Mouse (Mus musculus) lung, adult 18-20 months (tissue): ENCODE results near the gene Rps6ka5.
A peak's percentile ranks its signal among the peaks of the same experiment; 100 is the strongest.

Source experiments
- DNase-seq, 2 experiments: peaks; one replicate each; pipeline ENCODE4 v3.0.0; 2022; ENCODE audit warnings: mixed read lengths in 2 of 2

Rps6ka5 gene

DNA sequence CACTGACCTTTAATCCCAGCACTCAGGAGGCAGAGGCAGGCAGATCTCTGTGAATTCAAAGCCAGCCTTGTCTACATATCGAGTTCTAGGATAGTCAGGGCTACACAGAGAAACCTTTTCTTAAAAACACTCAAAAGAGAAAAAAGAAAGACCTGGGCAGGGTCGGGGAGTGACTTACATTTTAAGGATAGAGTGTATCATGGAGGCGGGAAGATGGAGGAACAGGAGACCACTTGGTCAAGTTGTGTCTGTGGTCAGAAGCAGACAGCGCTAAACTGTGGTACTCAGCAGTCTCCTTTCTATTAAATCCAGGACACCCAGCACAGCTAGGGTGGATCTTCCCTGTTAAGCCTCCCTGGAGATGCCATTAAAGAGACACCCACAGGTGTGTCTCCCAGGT, at the start of gene Rps6ka5:
Gene Rps6ka5 (minus strand): TSS at position 333 of the 400 bp plus-strand sequence.
- no peak for DNase-seq

DNA sequence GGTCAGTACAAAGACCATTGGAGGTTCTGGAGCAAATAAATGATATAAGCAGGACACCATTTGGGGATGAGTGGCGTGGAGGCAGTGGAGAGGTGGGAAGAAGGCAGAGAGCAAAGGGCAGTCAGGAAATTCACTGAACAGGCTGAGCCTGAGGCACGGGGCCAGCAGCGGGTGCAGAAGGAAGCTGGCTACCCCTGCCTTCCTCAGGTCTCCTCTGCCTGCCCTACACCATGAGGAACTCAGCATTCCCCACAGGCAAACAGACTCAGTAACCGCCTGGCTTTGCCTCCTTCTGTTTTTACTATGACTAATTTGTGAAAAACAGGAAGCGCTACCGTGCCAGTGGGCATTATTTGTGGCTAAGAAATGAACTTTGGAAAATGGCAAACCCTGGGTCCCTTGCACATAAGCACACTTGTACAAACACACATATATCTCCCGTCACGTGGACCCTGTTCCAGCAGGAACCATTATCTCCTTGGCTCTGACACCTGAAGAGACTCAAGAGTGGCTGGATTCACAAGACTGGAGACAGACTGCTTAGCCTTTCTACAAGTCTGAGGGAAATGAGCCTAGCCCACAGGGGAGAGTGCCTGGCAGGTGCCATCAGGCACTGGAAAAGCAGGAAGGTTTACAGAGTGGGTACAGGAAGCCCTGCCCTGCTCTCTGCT, 49.3 kb upstream of the Rps6ka5 start:
- DNase-seq, result peak; percentile 26 to 34

DNA sequence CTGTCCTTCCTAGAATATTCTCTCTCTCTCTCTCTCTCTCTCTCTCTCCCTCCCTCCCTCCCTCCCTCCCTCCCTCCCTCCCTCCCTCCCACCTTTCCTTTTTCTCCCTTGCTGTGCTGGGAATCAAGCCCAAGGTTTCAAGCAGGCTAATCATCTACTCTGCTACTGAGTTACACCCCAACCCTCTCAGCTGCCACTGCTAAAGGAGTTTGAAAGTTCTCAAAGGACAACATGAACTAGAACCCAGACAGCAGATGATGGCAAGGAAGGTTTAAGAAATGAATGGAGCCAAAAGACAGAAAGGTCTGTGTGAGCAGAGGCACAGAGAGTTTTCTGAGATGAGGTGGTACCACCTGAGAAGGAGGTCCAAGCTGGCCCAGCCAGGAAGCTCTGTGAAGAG, 48.5 kb upstream of the Rps6ka5 start:
- no peak for DNase-seq

DNA sequence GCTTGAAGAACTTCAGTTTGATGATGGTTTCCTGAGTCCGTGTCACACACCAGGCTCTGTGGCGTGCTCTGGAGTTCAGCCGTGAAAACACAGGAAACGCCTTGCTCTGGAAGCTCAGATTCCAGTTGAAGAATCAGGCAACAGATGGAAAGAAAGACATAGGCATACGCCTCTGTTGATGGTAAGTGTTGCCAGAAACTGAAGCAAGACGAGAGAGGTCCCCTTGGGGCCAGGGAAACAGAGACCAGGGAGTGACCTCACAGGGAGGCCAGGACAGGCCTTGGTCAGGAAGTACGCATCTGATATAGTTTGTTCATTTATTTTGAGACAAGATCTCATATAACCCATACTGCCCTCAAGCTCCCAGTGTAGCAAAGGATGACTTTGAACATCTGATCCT, 48.0 kb upstream of the Rps6ka5 start:
- DNase-seq, result no peak

DNA sequence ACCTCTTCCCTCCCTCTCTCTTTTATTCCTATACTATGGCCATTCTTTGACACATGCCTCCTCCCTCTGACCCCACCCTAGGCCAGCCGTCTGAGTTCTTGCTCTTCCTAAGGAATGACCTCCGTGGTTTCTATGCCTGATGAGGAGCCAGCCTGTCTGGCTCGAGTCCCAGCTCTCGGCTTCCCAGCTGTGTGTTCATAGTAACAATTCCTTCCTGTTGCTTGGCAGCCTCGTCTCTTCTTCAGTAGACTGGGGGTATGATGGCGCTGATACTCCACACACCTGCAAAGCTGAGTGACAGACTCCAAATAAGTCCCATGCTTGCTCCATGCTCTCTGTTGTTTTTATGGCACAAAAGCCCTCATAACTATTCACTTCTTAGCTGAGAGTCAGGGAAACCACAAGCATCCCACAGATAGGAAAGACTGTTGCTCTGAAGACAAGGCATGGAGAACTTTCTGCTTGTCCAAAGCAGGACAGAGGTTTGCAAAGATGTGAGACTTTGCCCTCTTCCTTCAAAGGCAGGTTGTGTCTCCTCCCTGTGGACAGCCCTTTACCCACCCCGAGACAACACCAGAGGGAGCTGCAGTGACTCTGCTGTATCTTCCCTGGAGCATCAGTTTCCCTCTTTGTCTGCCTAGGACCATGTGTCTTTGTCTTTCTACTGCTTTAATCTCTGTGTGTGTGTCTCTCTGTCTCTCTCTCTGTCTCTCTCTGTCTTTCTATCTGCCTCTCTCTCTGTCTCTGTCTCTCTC, 45.6 kb upstream of the Rps6ka5 start:
- peak; percentile 32 to 41 for DNase-seq

DNA sequence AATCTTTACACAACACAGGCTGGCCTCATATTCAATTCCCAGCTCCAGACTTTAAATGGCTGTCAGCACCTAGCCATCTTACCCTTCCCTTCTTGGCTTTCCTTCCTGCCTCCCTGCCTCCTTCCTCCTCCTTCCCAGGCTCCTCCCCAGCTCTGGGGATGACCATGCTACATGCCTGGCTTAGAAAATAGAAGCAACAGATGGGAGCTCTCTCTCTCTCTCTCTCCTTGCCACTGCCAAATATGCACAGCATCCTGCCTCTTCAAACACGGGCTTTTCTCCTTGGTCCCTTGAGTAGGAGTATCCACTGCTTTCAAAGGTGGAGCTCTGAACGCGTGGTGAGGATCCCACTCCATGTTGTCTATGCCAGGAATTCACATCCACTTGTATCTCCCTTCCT, 44.0 kb upstream of the Rps6ka5 start:
- no peak for DNase-seq

DNA sequence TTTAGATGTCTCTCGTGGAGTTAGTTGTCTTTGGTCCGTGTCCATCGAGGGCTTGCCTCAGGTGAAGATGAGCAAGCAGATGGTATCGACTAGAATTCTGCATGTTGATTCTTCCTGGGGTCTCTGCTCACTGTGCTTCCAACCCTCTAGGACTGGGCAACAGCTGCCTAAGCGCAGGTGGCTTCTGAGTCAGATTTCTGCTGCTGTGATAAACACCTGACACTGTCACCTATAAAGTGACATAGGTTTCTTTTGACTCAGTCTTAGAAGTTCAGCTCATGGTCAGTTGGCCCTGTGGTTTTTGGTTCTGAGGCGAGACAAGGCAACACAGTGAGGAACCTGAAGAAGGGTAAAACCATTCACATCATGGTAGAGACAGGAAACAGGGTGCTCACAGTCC, 43.1 kb upstream of the Rps6ka5 start:
- DNase-seq, result no peak

DNA sequence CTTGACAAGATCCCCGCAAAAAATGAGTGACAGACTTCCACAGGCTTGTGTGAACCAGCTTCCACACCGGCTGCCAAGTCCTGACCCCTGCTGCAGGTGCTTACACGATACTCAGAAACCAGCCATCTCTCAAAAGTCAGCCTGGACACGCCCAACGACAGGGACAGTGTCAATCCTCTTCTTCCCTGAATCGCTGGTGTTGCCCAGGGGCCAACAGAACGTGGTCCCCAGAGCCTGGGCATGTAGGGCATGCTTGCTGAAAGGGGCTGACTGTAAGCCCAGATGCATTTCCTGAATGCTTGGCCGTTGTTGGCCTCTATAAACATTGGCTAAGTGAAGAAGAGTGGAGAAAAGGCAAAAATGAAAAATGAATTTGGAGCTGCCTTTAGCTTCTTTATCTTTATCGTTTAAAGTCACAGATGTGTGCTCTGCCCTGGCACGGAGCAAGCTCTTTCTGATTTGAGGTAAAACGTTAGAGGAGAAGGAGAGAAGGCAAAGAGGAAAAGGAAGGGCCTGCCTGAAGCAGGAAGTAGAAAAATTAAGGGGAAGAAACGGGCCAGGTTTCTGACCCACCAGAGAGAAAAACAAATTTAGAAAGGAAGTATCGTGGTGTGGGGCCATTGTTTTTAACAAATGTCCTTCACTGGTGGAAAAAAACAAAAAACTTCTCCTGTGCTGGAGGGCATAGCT, 37.7 kb upstream of the Rps6ka5 start:
- DNase-seq, result no peak

DNA sequence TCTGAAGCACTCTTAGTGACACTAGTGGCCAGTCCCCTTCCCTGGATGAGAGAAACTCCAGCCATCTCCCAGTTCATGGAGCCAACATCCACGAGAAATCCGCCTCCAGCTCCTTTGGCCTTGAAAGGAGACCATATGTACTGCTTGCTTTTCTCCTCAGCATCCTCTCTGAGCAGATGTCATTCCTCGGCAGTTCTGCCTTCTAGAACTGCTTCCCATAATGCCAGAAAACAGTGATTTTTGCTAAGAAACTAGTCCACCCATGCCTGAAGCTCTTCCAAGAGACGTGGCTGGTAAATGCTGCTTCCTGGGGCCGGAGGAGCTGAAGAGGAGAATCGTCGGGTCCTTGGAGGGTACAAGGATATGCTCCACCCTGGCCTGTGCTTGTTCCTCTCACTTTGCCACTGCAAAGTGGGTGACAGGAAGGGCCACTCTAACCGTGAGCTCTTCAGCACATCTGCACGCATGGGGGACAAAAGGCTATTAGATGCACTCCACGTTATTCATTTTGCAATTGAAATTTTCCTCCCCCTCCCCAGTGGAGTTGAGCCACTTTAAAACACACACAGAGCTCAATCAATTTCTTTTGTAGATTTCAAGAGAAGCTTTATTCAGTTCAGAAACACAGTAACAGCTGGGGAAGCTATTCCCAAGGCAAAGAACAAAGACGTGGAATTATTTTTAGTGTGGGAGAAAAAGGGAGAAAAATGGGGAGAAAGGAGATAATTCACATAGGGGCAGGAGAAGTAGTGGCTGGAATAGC, 36.1 kb upstream of the Rps6ka5 start:
- DNase-seq, result no peak

DNA sequence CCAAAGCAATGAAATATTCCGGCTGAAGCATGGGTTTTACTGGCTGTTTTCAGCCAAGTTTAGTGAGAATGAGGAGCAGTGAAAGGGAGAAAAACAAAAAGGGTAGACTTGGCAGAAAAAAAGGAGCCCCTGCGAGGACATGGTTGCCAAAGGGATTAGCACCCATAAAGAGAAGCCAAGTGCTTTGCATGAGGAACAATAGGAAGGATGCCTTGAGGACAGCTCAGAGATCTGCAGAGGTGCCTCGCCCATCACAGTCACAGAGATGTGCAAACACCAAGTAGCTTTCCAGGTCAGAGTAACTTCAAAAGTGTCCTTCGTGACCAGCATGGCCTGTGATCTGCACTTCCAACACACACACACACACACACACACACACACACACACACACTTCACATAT, 30.6 kb upstream of the Rps6ka5 start:
- DNase-seq, result no peak

DNA sequence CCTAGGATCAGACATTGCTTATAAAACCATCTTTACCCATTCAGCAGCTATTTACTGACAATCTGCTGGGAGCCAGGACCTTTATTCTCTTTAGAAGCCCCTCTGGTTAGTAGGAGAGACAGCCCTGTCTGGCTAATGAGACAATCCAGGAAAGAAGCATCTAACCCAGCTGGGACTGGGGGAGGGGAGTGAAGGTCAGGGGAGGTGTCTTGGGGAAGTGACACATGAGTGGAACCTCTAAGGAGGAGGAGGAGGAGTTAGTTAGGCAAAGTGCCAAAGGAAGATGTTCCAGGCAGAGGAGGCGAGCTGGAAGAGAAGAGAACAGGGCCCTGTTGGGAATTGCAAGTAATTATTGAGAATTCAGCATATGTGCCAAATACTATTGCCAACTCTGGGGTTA, 26.9 kb upstream of the Rps6ka5 start:
- no peak for DNase-seq

DNA sequence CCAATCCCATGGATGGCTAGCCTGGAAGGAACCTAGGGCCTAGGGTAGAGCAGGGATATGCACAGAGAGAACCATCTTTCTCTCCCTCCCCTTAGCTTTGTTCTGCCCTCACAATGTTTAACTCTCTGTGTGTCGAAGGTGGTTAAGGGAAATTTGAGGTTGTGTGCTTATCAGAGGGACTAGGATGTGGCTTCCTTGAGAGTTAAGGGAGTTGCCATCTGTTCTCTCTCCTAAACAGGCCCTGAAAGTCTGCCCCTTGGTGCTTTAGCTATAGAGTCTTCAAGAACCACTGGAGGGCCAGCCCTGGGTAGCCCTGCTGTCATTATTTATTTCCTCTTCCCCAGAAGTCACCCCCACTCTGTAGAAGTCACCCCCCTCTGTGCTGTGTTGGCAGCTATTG, 26.2 kb upstream of the Rps6ka5 start:
- no peak for DNase-seq

DNA sequence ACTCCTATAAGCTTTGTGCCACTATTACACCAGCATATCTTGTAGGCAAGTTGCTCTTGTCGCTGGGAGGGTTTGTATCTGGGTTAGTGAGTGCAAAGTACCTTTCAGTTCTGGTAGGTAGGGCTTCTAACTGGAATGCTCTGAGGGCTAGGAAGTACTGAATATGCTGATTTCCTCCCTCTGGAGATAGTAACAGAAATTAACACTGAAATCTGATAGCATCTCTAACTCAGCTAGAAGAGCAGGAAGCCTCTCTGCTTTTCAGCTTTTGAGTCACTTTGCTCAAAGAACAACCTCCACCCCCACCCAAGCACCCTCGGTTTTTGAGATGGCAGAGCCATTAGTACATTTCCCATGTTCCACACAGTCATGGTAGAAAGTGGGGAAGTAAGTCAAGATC, 15.7 kb upstream of the Rps6ka5 start:
- DNase-seq, result no peak

DNA sequence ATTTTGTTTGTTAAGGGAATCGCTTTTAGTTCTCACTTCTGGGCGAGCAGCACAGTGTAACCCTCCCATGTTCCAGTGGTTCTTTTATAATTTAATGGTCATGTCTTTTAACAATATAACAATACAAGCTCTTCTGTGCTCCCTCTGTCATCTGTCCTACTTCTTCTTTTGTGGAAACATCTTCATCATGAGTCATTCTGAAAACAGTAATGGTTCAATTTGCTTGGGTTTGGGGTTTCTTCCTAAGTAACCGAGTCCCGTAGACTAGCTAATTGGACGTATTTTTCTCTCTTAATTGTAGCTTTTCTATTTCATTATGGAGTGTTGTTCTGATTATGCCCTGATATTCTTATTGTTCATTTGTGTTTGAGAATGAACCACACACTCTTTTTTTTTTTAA, 13.5 kb upstream of the Rps6ka5 start:
- no peak for DNase-seq

DNA sequence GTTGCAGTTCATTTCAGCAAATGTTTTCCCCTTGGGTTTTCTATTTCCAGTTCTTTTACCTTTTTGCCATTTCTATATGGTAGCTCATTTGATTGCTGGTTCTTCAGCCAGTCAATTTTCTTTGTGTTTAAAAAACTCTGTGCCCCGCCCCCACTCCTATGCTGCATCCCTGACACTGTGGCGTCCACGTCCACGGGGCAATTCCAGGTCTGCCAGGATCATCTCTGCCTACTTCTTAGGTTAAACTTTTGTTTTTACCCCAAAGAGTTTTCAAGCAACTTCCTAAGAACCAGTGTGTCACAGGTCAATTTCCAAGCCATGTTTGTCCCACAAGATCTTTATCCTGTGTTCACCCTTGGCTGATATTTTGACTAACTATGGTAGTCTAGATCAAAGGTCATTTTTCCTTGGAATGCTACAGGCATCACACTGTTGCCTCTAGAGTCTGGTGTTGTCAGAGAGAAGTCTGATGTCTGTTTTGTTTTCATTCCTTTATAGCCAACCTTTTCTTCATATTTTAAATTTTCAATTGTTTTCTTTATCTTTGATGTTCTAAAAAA, 12.3 kb upstream of the Rps6ka5 start:
- DNase-seq, result no peak

DNA sequence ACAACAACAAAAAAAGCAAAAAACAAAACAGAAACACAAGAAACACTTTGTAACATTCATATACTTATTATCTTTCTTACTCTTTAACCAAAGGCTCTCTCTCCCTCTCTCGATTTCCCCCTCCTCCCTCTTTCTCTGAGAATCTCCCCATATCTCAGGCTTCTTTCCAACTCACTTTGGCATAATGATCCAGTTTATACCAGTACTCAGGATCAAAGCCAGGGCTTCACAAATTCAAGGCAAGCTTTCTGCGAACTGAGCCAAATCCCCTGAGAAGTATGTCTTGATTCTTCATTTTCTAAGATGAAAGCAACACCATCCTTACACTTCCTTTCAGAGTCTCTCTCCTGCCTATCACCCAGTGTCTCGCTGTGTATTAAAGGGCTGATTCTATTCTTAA, 11.7 kb upstream of the Rps6ka5 start:
- no peak for DNase-seq

DNA sequence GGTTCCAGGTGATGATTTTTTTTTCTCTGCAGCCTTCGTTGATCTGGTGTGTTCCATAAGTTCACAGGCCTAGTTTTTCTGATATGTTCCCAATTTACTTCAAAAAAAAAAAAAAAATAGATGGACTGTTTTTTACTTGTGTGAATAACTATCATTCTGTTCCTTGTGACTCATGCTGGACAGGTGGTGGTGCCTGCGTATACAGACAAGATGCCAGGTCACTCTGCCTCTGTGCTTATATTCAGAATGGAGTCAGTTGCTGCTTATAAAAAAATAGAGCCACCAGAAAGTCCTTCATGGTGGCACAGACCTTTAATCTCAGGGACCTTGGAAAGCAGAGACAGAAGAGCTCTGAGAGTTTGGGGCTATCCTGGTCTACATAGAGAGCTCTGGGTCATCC, 8.8 kb upstream of the Rps6ka5 start:
- no peak for DNase-seq

DNA sequence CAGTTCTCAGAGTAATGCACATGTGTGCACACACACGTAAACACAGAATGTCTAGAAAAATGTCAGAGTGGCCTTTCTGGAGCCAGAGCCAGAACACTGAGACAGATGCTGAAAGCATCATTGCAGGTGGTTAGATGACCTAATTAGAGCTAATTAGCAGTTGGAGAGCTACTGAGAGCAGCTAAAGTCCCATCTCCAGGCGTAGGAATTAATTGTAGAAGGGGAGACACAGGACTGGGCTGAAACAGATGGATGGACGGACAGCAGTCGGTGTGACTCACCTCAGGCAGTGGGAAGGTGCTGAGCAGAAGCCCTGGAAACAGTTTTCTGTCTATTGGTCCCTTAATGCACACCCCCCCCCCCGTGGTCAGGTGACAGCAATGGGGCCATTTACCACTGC, 8.4 kb upstream of the Rps6ka5 start:
- DNase-seq, result no peak

DNA sequence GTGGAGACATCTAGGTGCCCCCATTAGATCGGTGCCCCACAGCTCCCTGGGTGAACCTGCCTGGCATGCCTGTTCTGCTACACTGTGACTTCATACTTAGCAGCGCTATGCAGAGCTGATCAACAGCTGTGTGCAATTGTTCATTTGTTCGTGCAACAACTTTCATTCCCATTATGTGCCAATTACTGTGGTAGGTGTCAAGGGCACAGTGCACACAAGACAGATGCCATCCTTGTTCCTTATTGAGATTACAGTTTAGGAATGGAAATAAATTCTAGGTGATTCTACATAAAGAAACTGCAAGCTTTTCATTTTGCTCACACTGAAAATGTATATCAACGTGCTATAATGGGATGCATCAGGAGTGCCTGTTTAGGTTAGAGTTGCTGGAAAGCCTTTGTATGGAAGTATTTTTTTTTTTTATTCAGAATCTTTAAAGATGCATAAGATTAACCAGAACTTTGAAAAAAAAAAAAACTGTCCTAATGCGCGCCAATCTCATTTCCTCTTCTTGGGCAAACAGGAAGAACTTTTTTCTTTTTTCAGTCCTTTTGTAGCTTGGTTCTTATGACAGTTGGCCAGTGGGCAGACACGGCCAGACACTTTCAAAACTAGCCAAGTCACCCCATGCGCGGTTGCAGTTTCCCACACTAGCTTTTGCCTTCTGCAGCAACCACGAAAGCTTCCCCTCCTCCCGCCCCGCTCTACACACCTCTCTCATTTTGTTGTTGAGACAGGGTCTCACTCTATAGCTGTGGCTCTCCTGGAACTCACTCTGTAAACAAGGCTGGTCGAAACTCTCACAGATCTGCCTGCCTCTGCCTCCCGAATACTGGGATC, 2.1 kb upstream of the Rps6ka5 start:
- DNase-seq, result peak; percentile 12 to 16

DNA sequence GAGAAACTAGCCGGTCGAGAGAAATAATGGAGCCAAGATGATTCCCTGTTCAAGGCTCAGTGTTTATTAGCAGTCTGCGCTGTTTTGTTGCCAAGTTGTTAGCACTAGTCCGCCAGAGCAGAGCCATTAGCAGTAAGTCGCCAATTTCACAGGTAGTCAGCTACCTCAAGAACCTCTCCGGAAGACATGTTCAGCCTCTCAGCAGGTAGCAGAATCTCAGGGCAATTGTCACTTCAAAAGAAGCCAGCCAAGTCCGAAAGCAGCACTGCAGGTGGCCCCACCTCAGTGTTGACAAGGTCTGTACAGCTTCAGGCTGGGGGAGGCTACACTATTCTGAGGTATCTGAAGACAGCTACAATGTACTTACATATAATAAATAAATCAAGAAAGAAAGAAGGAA, 1.1 kb upstream of the Rps6ka5 start:
- DNase-seq, result no peak

DNA sequence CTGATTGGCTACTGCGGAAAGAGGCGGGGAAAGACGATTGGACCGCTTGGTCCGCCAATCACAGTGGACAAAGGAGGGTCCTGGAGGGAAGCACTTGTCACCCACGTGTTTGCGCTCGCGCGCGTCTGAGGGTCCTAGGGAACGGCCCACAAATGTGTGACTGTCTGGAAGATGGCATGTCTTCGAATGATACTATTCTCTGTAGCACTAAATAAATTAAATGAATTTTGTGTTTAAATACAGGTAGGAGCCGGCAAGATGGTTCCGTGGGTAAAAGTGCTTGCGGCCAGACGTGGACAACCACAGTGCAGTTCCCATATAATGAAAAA, 1.4 kb downstream of the Rps6ka5 start:
- DNase-seq, result no peak
